Mouse (Mus musculus) CD4-positive, CD25-positive, alpha-beta regulatory T cell, adult 2 months (primary cell): ENCODE measurements around the gene Glrx5.
A peak's percentile ranks its signal among the peaks of the same experiment; 100 is the strongest.

Experiments used
- DNase-seq: peaks from one replicate; pipeline ENCODE4 v3.0.0-alpha.2; 2012; ENCODE audit warnings: low read depth, low spot score

The Glrx5 gene

DNA sequence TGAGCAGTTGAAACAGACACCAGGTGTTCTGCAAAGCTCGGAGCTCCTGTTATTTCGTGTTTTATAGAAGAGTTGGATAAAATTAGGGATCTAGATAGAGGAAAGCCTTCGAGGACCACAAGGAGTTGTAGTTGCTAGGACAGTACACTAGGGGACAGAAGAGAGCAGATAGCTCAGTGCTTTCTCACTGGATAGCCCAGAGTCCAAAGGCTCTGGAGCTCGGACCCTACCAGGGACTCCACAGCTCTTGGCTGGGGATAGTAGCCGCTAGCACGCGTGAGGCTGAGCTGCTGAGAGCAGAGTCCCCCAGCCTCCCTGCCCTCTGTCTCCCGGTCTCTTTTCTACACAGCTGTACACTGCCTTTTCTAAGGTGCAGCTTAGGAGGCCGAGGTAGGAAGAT lies 41.2 kb downstream of the Glrx5 start:
- peak; percentile 32 for DNase-seq

DNA sequence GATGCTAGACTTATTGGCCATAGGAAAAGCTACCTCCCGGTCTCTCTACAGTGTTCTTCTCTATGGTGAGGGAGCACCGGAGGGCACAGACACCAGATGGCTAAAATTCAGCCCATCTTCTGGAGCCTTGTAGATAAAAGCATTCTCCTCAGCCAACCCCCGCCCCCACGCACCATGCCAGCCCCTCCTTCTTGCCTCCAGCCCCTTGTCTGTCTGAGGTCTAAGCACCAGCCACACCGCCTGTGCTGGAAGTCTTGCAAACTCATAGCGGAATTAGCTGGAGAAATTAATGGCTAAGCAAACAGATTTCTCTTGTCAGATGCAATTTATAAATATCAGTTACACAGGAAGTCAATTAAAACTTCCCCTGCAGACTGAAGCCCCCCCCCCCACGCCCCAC lies 43.0 kb downstream of the Glrx5 start:
- DNase-seq = no peak

DNA sequence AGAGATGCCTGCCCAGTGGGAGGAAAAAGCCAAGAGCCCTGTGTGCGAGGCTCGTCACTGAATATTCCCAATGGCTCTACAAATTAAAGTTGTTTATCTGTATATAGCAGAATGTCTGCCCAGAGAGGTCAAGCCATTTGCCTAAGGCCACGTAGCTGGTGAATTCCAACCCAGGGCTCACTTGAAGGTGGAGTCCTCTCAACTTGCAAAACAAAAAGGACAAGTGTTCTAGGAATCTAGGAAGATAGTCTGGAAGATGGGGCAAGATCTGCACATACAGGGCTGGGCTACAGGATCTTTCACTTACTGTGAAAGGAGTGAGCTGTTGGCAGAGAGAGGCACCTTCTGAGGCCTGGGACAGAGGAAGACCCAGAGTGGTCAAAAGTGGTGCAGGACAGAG lies 44.0 kb downstream of the Glrx5 start:
- no peak for DNase-seq

DNA sequence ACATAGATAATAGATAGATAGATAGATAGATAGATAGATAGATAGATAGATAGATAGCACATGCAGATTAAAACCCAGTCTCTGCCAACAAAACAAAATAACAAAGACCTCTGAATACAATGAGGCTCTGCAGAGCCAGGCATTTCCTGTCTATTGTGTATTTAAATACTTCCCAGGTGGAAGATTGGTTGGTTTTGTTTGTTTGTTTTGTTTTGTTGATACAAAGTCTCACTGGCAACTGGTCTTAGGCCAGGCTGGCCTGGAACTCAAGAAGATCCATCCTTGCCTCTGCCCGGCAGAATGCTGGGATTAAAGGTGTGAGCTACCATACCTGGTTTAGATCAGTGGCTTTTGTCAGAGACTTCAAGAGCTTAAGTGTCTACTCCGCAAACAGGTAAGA lies 44.7 kb downstream of the Glrx5 start:
- DNase-seq = no peak

DNA sequence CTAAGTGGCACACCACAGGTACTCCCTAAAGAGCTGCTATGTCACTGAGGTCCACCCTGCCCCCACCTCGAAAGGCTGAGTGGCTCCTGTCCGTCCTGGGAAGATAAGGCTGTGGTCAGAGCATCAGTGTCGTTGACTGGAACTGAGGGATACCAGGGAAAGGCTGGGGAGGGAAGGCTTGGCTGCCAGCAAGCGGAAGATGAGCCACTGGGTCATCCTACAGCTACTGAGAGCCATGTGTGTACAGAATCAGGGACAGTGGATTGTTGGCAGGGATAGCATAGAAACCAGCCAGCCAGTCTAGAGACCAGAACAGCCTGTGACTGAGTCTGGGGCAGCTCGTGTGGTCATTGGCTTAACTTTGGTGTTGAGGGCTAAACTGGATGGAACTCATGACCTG lies 51.7 kb downstream of the Glrx5 start:
- DNase-seq = no peak

DNA sequence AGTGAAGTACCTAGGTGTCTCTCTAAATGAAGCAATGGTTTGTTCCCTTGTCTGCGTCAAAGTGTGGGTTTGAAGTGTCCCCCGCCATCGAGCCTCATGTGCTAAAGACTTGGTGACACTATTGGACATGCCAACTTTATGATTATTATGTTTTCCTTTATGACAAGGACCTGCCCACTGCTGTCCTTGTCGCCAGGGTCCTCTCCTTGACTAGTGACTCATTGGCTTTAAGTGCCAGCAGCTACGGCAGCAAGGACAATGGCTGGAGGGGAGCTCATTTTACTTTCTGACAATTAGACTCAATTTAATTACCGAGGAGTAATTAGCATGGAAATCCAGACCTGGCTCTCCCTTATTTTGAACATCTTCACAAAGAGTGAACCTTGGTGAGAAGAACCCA lies 52.3 kb downstream of the Glrx5 start:
- no peak for DNase-seq

DNA sequence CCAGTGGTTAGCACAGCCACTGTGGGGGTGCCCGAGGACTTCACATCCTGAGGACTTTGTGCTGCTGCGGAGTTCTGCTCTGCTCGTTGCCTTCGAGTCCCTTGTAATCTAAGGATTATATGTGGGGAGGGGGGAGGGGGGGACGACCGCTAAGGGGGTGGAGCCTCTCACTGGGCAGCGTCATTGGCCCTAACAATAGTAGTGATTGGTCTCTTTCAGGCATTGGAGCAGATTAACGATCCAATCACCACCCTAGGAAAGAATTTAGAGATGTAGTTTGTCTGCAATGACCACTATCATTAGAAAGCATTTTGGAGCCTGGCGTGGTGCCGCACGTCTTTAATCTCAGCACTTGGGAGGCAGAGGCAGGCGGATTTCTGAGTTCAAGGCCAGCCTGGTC lies 52.8 kb downstream of the Glrx5 start:
- DNase-seq = no peak

DNA sequence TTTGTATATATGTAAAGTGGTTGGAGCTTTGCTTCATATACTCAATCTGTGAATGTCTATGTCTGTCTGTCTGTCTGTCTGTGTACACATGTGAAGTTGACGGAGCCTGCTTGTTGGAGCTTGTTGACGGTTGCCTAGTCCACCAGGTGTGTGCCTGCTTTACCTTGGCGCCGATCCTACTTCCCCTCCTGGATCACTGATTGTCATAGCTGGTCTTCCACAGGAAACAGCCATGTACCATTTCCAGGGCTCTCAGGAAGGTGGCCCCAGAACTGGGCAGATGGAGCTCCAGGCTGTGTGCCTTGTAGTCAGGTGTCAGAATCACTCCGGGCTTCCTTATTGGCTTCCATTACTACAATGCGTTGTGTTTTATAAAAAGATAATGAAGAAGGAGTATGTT lies 54.3 kb downstream of the Glrx5 start:
- no peak for DNase-seq

DNA sequence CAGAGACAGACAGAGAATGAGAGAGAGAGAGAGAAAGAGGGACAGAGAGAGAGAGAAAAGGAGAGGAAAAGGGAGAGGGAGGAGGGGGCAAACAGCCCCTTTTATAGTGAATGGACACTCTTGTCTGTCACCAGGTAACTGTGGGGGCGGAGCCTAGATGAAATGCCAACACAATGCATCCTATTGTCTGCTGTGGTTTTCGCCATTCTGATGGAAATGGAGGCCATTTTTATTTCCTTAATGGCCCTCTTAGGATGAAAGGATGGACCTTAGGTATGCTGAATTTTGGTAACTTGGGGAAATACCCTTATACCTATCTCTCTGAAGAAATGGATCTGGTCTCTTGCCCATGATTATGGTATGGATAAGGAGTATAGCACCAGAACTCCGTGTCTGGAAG lies 54.9 kb downstream of the Glrx5 start:
- no peak for DNase-seq

DNA sequence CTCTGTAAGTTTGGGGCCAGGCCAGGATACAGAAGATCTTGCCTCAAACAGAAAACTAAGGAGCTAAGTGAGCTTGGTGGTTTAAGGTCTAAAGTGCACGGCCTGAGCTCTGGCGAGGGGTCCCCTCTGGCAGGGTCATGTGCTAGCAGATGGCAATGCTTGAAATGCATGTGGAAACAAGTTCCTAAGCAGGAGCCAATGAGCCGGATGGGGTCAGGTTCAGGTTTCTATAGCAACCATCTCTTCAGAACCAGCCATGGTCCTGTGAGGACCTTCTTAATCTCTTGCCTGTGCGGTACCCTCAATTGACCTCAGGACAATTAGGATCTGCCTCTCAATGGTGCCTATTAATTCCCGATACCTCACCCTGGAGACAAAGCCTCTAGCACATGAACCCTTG lies 56.7 kb downstream of the Glrx5 start:
- DNase-seq = no peak

DNA sequence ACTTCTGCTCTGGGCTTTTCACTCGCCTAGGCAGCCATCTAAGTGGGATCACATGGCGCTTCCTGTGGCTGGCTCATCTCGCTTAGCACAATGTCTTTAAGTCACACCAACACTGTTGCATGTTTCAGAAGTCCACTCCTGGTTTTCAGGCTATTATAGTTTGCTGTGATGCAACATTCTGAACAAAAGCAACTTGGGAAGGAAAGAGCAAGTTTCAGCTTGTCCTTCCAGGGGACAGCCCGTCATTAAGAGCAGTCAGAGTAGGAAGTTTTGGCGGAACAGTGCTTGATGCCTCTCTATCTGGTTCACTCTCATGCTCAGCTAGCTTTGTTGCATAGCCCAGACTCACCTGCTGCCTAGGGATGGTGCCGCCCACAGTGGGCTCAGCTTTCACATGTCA lies 59.1 kb downstream of the Glrx5 start:
- DNase-seq = no peak
